9 mouse cellular contexts compared by ENCODE assay signal in the genomic region with DNA sequence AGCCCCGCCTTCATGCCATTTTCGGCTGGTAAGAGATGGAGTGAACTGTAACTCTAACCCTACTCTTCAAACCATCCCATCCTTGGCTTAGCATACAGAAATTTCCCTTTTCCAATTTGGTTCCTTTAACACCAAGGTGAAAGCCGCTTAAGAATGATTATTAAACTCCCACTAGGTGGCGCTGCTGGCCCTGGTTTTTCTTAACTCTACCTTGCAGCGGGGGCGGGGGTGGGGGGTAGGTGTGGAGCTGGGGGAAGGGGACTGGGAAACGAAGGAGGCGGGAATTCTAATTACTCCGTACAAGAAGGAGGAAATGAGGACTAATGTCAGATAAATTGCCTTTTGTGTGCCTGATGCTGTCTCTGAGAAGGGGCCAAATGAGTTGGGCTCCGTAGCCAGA. TPM values are rescaled to one million over a fixed set of nuclear protein-coding genes. Genes with fewer than 3 reads are reported as not detected.
DNase-seq lines count a peak whose midpoint lies in the region; ATAC-seq and TF ChIP-seq lines count a peak whose summit lies in the region.
"Had no signal": no experiment of that assay in that cellular context is flagged by ENCODE, and none has a peak within 500 bp of the region (broad histone marks: within the 10 kb centered on the region; RNA-seq: fewer than 3 reads in every experiment).

No protein-coding gene starts in this region.

- intact Hi-C loops in heart, adult 2 months (cut with DNase I) = loop anchor here (2.0 to 5.0 kb wide), 3 partner anchors 144 to 555 kb away; a partner anchor contains a TSS

- peak; percentile 28 to 54 for DNase-seq in heart, adult 2 months
- no peak for DNase-seq in heart, embryonic 10.5 days (ENCODE audit: low spot score)
- peak; percentile 42 for DNase-seq in CD4-positive helper T cell, adult 2 months (ENCODE audit: low read depth, low spot score)
- DNase-seq in adrenal gland, postnatal 36 days = peak; percentile 55 to 75

- no peaks in the 10 kb centered on the region for H3K4me1 ChIP-seq in heart, adult 2 months (ENCODE audit: control insufficient read depth, insufficient read depth, low read length)
- H3K4me1 ChIP-seq in heart, embryonic 10.5 days = 0 out of 2 replicates have a peak, but pooled peaks cover 6% of the 10 kb centered on the region
- H3K4me1 ChIP-seq in embryonic facial prominence, embryonic 13.5 days = peaks cover 3% of the 10 kb centered on the region; the same call in 1 of the 2 replicates
- peaks cover 3% of the 10 kb centered on the region; the same call in 1 of the 2 replicates for H3K4me1 ChIP-seq in kidney, embryonic 16.5 days (ENCODE audit: insufficient read depth, low read length)
- H3K4me1 ChIP-seq: embryonic facial prominence, embryonic 12.5 days had no signal

- H3K79me2 ChIP-seq in heart, adult 2 months (replicated peaks; ENCODE audit: control insufficient read depth, insufficient read depth, low read length) = no peaks in the 10 kb centered on the region

- H3K4me3 ChIP-seq in heart, adult 2 months = no peak overlapping the region
- no peak overlapping the region for H3K4me3 ChIP-seq in heart, embryonic 10.5 days
- H3K4me3 ChIP-seq in embryonic facial prominence, embryonic 13.5 days = no peak overlapping the region
- H3K4me3 ChIP-seq in kidney, embryonic 16.5 days (ENCODE audit: low read length) = no peak overlapping the region
- H3K4me3 ChIP-seq: embryonic facial prominence, embryonic 12.5 days had no signal

- H3K27ac ChIP-seq in heart, adult 2 months = no peak overlapping the region
- H3K27ac ChIP-seq in heart, embryonic 10.5 days = no peak overlapping the region
- no peak overlapping the region for H3K27ac ChIP-seq in embryonic facial prominence, embryonic 13.5 days
- H3K27ac ChIP-seq in kidney, embryonic 16.5 days (ENCODE audit: low read length) = no peak overlapping the region
- H3K27ac ChIP-seq: embryonic facial prominence, embryonic 12.5 days had no signal

- H3K27me3 ChIP-seq in heart, adult 2 months (ENCODE audit: control insufficient read depth, insufficient read depth, low read length) = no peaks in the 10 kb centered on the region
- no peaks in the 10 kb centered on the region for H3K27me3 ChIP-seq in heart, embryonic 10.5 days (ENCODE audit: insufficient read depth, poor library complexity, severe bottlenecking)
- H3K27me3 ChIP-seq in embryonic facial prominence, embryonic 13.5 days = no peaks in the 10 kb centered on the region
- no peaks in the 10 kb centered on the region for H3K27me3 ChIP-seq in kidney, embryonic 16.5 days (ENCODE audit: insufficient read depth, low read length)
- H3K27me3 ChIP-seq: embryonic facial prominence, embryonic 12.5 days had no signal

- TF ChIP-seq POLR2A in heart, adult 2 months (IDR thresholded peaks at IDR 0.05; ENCODE audit: insufficient read depth, low read depth, low read length) = no peak

- peak; percentile 70 for TF ChIP-seq CTCF in heart, adult 2 months (IDR thresholded peaks at IDR 0.05)

- WGBS in heart, adult 2 months = 12% methylated on average over 10 of the region's 10 CpGs
- 12% methylated on average over 10 of the region's 10 CpGs for WGBS in heart, embryonic 10.5 days
- 15% methylated on average over 10 of the region's 10 CpGs for WGBS in embryonic facial prominence, embryonic 13.5 days
- 12% methylated on average over 10 of the region's 10 CpGs for WGBS in kidney, embryonic 16.5 days

- no peak overlapping the region for H3K9ac ChIP-seq in heart, adult 2 months (ENCODE audit: low read depth, low read length)
- H3K9ac ChIP-seq in embryonic facial prominence, embryonic 13.5 days = no peak overlapping the region
- H3K9ac ChIP-seq in kidney, embryonic 16.5 days (replicated peaks; ENCODE audit: low read length) = no peak overlapping the region
- H3K9ac ChIP-seq: embryonic facial prominence, embryonic 12.5 days had no signal

- no peak for TF ChIP-seq EP300 in heart, adult 2 months (IDR thresholded peaks at IDR 0.05; ENCODE audit: insufficient read depth, low read depth, low read length)

- H3K36me3 ChIP-seq in heart, adult 2 months (ENCODE audit: control insufficient read depth, insufficient read depth, low read length) = no peaks in the 10 kb centered on the region
- H3K36me3 ChIP-seq in heart, embryonic 10.5 days = no peaks in the 10 kb centered on the region
- no peaks in the 10 kb centered on the region for H3K36me3 ChIP-seq in embryonic facial prominence, embryonic 13.5 days
- H3K36me3 ChIP-seq in kidney, embryonic 16.5 days (ENCODE audit: insufficient read depth, low read length) = no peaks in the 10 kb centered on the region
- H3K36me3 ChIP-seq: embryonic facial prominence, embryonic 12.5 days had no signal

- H3K4me2 ChIP-seq in embryonic facial prominence, embryonic 13.5 days = 0 out of 2 replicates have a peak overlapping the region, but pooled peaks have one; percentile 26
- peak overlapping the region; percentile 28 for H3K4me2 ChIP-seq in kidney, embryonic 16.5 days (replicated peaks; ENCODE audit: low read depth, low read length)
- H3K4me2 ChIP-seq: embryonic facial prominence, embryonic 12.5 days had no signal

- no peak for ATAC-seq in embryonic facial prominence, embryonic 13.5 days (ENCODE audit: insufficient number of reproducible peaks, insufficient read depth, low FRiP score, low TSS enrichment, low read depth)
- no peak for ATAC-seq in kidney, embryonic 16.5 days (ENCODE audit: low FRiP score, low TSS enrichment)
- peak; percentile 57; the same call in 1 of the 2 replicates for ATAC-seq in megakaryocyte progenitor cell, adult 5-6 weeks (replicated peaks; ENCODE audit: poor library complexity)
- ATAC-seq in monocyte, adult 5-6 weeks (replicated peaks; ENCODE audit: insufficient number of reproducible peaks, low FRiP score, low TSS enrichment, poor library complexity, severe bottlenecking) = no peak

- peaks cover 4% of the 10 kb centered on the region; the same call in 1 of the 2 replicates for H3K9me3 ChIP-seq in heart, embryonic 10.5 days
- no peaks in the 10 kb centered on the region for H3K9me3 ChIP-seq in embryonic facial prominence, embryonic 13.5 days
- H3K9me3 ChIP-seq in kidney, embryonic 16.5 days (ENCODE audit: low read length) = peaks cover 3% of the 10 kb centered on the region; the same call in 1 of the 2 replicates

RNA-seq across cellular contexts. Expression of a gene that starts 12.9 kb away (rescaled TPM):
- under 1 TPM; 0.60 to 0.93 TPM for total RNA-seq in heart, adult 2 months (2021)
- 0.94 and 220 TPM in 2 replicates for polyA plus RNA-seq in heart, adult 2 months (2012; rRNA removed)
- polyA plus RNA-seq in heart, embryonic 10.5 days (2016; fragmentation: Nextera tagmentation; extraction: Ambion mirVana) = not detected in 2 replicates
- 100 to 1,000 TPM in 1 of 2 experiments, 1 to 10 TPM in 1; 1.7 to 817 TPM for total RNA-seq in adrenal gland, postnatal 36 days (2021)
- 8.0 and 15.6 TPM in 2 replicates for polyA plus RNA-seq in embryonic facial prominence, embryonic 13.5 days (2015; fragmentation: Nextera tagmentation; extraction: Ambion mirVana)
- 0.30 and 0.49 TPM in 2 replicates for polyA plus RNA-seq in kidney, embryonic 16.5 days (2015; fragmentation: Nextera tagmentation; extraction: Ambion mirVana)
- not detected in 2 replicates for total RNA-seq in megakaryocyte progenitor cell, adult 5-6 weeks (2015)
- not detected in 2 replicates for total RNA-seq in megakaryocyte progenitor cell, adult 5-6 weeks (2017)
- not detected in 3 replicates for total RNA-seq in monocyte, adult 5-6 weeks (2017)

RNA-seq across cellular contexts. Expression of a gene that starts 20.9 kb away (rescaled TPM):
- total RNA-seq in heart, adult 2 months (2021) = not detected
- not detected in 2 replicates for polyA plus RNA-seq in heart, adult 2 months (2012; rRNA removed)
- polyA plus RNA-seq in heart, embryonic 10.5 days (2016; fragmentation: Nextera tagmentation; extraction: Ambion mirVana) = 0.11 TPM in 1 of 2 replicates, not detected in the other
- not detected for total RNA-seq in adrenal gland, postnatal 36 days (2021)
- 0.25 and 0.32 TPM in 2 replicates for polyA plus RNA-seq in embryonic facial prominence, embryonic 13.5 days (2015; fragmentation: Nextera tagmentation; extraction: Ambion mirVana)
- 0.10 and 0.24 TPM in 2 replicates for polyA plus RNA-seq in kidney, embryonic 16.5 days (2015; fragmentation: Nextera tagmentation; extraction: Ambion mirVana)
- not detected in 2 replicates for total RNA-seq in megakaryocyte progenitor cell, adult 5-6 weeks (2015)
- total RNA-seq in megakaryocyte progenitor cell, adult 5-6 weeks (2017) = not detected in 2 replicates
- total RNA-seq in monocyte, adult 5-6 weeks (2017) = not detected in 3 replicates

RNA-seq across cellular contexts. Expression of a gene that starts 34.0 kb away (rescaled TPM):
- 10 to 100 TPM; 51.8 to 64.4 TPM for total RNA-seq in heart, adult 2 months (2021)
- 52.4 and 57.7 TPM in 2 replicates for polyA plus RNA-seq in heart, adult 2 months (2012; rRNA removed)
- polyA plus RNA-seq in heart, embryonic 10.5 days (2016; fragmentation: Nextera tagmentation; extraction: Ambion mirVana) = 66.5 and 73.0 TPM in 2 replicates
- total RNA-seq in adrenal gland, postnatal 36 days (2021) = 100 to 1,000 TPM in 1 of 2 experiments, 10 to 100 TPM in 1; 86.0 to 106 TPM
- 69.2 and 77.7 TPM in 2 replicates for polyA plus RNA-seq in embryonic facial prominence, embryonic 13.5 days (2015; fragmentation: Nextera tagmentation; extraction: Ambion mirVana)
- polyA plus RNA-seq in kidney, embryonic 16.5 days (2015; fragmentation: Nextera tagmentation; extraction: Ambion mirVana) = 75.4 and 76.9 TPM in 2 replicates
- 7.8 and 7.9 TPM in 2 replicates for total RNA-seq in megakaryocyte progenitor cell, adult 5-6 weeks (2015)
- total RNA-seq in megakaryocyte progenitor cell, adult 5-6 weeks (2017) = 26.2 and 26.3 TPM in 2 replicates
- 51.9 to 73.8 TPM (median 54.0 TPM) in 3 replicates for total RNA-seq in monocyte, adult 5-6 weeks (2017)

RNA-seq across cellular contexts. Expression of a gene that starts 46.1 kb away (rescaled TPM):
- 10 to 100 TPM; 11.0 TPM for total RNA-seq in heart, adult 2 months (2021)
- polyA plus RNA-seq in heart, adult 2 months (2012; rRNA removed) = 22.4 and 23.1 TPM in 2 replicates
- 59.4 and 63.2 TPM in 2 replicates for polyA plus RNA-seq in heart, embryonic 10.5 days (2016; fragmentation: Nextera tagmentation; extraction: Ambion mirVana)
- 10 to 100 TPM; 50.9 to 59.0 TPM for total RNA-seq in adrenal gland, postnatal 36 days (2021)
- 72.2 and 74.2 TPM in 2 replicates for polyA plus RNA-seq in embryonic facial prominence, embryonic 13.5 days (2015; fragmentation: Nextera tagmentation; extraction: Ambion mirVana)
- 65.7 and 67.9 TPM in 2 replicates for polyA plus RNA-seq in kidney, embryonic 16.5 days (2015; fragmentation: Nextera tagmentation; extraction: Ambion mirVana)
- total RNA-seq in megakaryocyte progenitor cell, adult 5-6 weeks (2015) = 43.2 and 43.5 TPM in 2 replicates
- 8.5 and 9.8 TPM in 2 replicates for total RNA-seq in megakaryocyte progenitor cell, adult 5-6 weeks (2017)
- total RNA-seq in monocyte, adult 5-6 weeks (2017) = 19.0 to 40.2 TPM (median 40.1 TPM) in 3 replicates

RNA-seq across cellular contexts. Expression of a gene that starts 48.3 kb away (rescaled TPM):
- under 1 TPM in 1 of 2 experiments, not detected in 1; 0.16 TPM for total RNA-seq in heart, adult 2 months (2021)
- not detected in 2 replicates for polyA plus RNA-seq in heart, adult 2 months (2012; rRNA removed)
- polyA plus RNA-seq in heart, embryonic 10.5 days (2016; fragmentation: Nextera tagmentation; extraction: Ambion mirVana) = not detected in 2 replicates
- total RNA-seq in adrenal gland, postnatal 36 days (2021) = not detected
- 2.2 and 5.2 TPM in 2 replicates for polyA plus RNA-seq in embryonic facial prominence, embryonic 13.5 days (2015; fragmentation: Nextera tagmentation; extraction: Ambion mirVana)
- polyA plus RNA-seq in kidney, embryonic 16.5 days (2015; fragmentation: Nextera tagmentation; extraction: Ambion mirVana) = not detected in 2 replicates
- not detected in 2 replicates for total RNA-seq in megakaryocyte progenitor cell, adult 5-6 weeks (2015)
- total RNA-seq in megakaryocyte progenitor cell, adult 5-6 weeks (2017) = not detected in 2 replicates
- total RNA-seq in monocyte, adult 5-6 weeks (2017) = not detected in 3 replicates
